Mouse (Mus musculus) ES-E14 (cell line): ENCODE data around the gene Fbxl8. TPM values are rescaled to one million over a fixed set of nuclear protein-coding genes. Genes with fewer than 3 reads are reported as not detected.
A peak's percentile ranks its signal among the peaks of the same experiment; 100 is the strongest.

Experiments
- DNase-seq: peaks from one replicate; pipeline ENCODE4 v3.0.0-alpha.2; 2013; ENCODE audit warnings: low read depth, low spot score
- H3K27ac ChIP-seq: 2 replicates; pipeline ENCODE4 v1.5.1; 2012; ENCODE audit warnings: low read depth, mild to moderate bottlenecking, low read length, moderate library complexity, mixed read lengths; ENCODE audit not compliant: poor library complexity, insufficient read depth, severe bottlenecking
- H3K36me3 ChIP-seq: 2 replicates; pipeline ENCODE4 v1.6.1; 2012; ENCODE audit warnings: mild to moderate bottlenecking, low read length, moderate library complexity, mixed read lengths; ENCODE audit not compliant: control insufficient read depth, poor library complexity, insufficient read depth, severe bottlenecking
- H3K4me1 ChIP-seq, 2 experiments: fragments of 150-350 bp in 1 of 2; sonication (generic) in 1 of 2; 2 replicates each; pipeline ENCODE4 v1.6.1; 2012; ENCODE audit warnings: low read length in 2 of 2, mild to moderate bottlenecking in 1 of 2, mixed read lengths in 1 of 2; ENCODE audit not compliant: control insufficient read depth in 2 of 2, insufficient read depth in 2 of 2, poor library complexity in 1 of 2
- H3K4me3 ChIP-seq, 2 experiments: fragments of 150-350 bp in 1 of 2; sonication (generic) in 1 of 2; 2 replicates each; pipeline ENCODE4 v1.5.1; 2012; ENCODE audit warnings: low read length in 2 of 2, low read depth in 1 of 2, mild to moderate bottlenecking in 1 of 2, mixed read lengths in 1 of 2; ENCODE audit not compliant: insufficient read depth in 1 of 2, poor library complexity in 1 of 2, severe bottlenecking in 1 of 2
- H3K9ac ChIP-seq: 2 replicates; pipeline ENCODE4 v1.6.1; 2012; ENCODE audit warnings: low read depth, mild to moderate bottlenecking, low read length, mixed read lengths; ENCODE audit not compliant: poor library complexity, insufficient read depth, severe bottlenecking
- H3K9me3 ChIP-seq: fragments of 150-350 bp; sonication (generic); 2 replicates; pipeline ENCODE4 v1.6.1; 2012; ENCODE audit warnings: low read depth, mild to moderate bottlenecking, low read length; ENCODE audit not compliant: control insufficient read depth, insufficient read depth
- CHD2 ChIP-seq: IDR thresholded peaks from 2 replicates; pipeline ENCODE4 v1.6.1; 2014; ENCODE audit warnings: mild to moderate bottlenecking, low read depth, low read length, inconsistent platforms
- HCFC1 ChIP-seq: IDR thresholded peaks from 2 replicates; pipeline ENCODE4 v1.6.1; 2012; ENCODE audit warnings: low read length, inconsistent platforms, borderline replicate concordance; ENCODE audit not compliant: insufficient read depth
- MAFK ChIP-seq: IDR thresholded peaks from 2 replicates; pipeline ENCODE4 v1.6.1; 2014; ENCODE audit warnings: mild to moderate bottlenecking, low read depth, low read length, inconsistent platforms; ENCODE audit not compliant: insufficient read depth
- ZC3H11A ChIP-seq: IDR thresholded peaks from 2 replicates; pipeline ENCODE4 v1.6.1; 2012; ENCODE audit warnings: low read depth, mild to moderate bottlenecking, inconsistent platforms, low read length, borderline replicate concordance
- ZNF384 ChIP-seq: IDR thresholded peaks from 2 replicates; pipeline ENCODE4 v1.6.1; 2012; ENCODE audit warnings: low read depth, low read length, inconsistent platforms
- in situ Hi-C, 2 experiments: fragments of 600-800 bp; cut with MboI; formaldehyde crosslinking; loops; one replicate each; pipeline ENCODE4 v1.15.1; 2025; ENCODE audit warnings: low sequenced_read_pairs in 2 of 2, inconsistent platforms in 1 of 2; ENCODE audit not compliant: unreplicated experiment in 2 of 2
- total RNA-seq: library from RNA; depleted of rRNA; stranded (reverse); fragments of 300-350 nt; gene quantifications from 2 replicates; pipeline ENCODE4 v1.2.3, GENCODE M21; 2012

Fbxl8 gene
- total RNA-seq, 1 experiment = 2.3 TPM

- Histone ChIP-seq H3K36me3 (no peaks in the 10 kb centered on the region), H3K4me1 (peaks cover 5 to 12% of the 10 kb centered on the region in 2 experiments; a peak in 2 of 4 replicates), H3K4me3 (peak overlapping the region; percentile 27 to 51), H3K9me3 (no peaks in the 10 kb centered on the region), H3K9ac (peak overlapping the region; percentile 17; the same call in 1 of the 2 replicates), H3K27ac (no peak overlapping the region)
- in situ Hi-C loops = no loop called here
- no peak for DNase-seq
- TF ChIP-seq MAFK = 0 out of 2 replicates have a peak, but pooled peaks have one; percentile 32
- no peak for TF ChIP-seq HCFC1
Observed at GRCm38 (mm10) chr8:105276292-105277120, 12.1 kb downstream of the Fbxl8 start.

DNA sequence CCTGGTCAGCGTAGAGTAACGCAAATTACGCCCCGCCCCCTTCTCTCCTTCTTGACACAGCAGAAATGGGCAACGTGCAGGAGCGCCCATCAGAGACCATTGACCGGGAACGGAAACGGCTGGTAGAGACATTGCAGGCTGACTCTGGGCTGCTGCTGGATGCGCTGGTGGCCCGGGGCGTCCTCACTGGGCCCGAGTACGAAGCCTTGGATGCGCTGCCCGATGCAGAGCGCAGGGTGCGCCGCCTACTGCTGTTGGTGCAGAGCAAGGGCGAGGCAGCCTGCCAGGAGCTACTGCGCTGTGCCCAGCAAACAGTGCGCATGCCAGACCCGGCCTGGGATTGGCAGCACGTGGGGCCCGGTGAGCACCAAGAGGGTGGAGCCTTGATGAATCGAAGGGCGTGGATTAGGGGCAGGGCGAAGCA is 14.5 kb downstream of the Fbxl8 start:
- no peak for DNase-seq
- Histone ChIP-seq H3K9me3 (no peaks in the 10 kb centered on the region), H3K27ac (no peak overlapping the region), H3K36me3 (no peaks in the 10 kb centered on the region; the same call in 1 of the 2 replicates), H3K4me3 (peak overlapping the region; percentile 23 to 54), H3K4me1 (peaks cover 5 to 20% of the 10 kb centered on the region in 2 experiments; a peak in 2 of 4 replicates), H3K9ac (no peak overlapping the region)
- TF ChIP-seq MAFK = no peak
- no peak for TF ChIP-seq HCFC1
- no peak for TF ChIP-seq ZC3H11A
- no peak for TF ChIP-seq CHD2
- TF ChIP-seq ZNF384 = no peak
- in situ Hi-C loops = no loop called here

DNA sequence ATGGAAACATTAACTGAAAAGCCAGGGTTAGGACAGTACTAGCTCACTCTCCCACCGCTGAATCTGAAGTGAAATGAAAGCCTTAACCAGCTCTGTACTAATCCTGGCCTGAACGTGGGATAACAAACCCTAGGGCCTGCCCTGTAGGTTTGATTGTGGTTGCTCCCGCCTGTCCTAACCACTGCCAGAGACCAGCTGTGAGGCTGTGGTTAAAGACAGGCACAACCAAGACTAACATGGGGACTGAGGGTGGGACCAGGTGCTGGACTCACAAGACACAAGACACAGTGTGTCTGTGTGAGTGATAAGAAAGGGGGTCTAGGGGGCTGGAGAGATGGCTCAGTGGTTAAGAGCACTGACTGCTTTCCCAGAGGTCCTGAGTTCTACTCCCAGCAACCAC is 16.1 kb downstream of the Fbxl8 start:
- in situ Hi-C loops = no loop called here
- TF ChIP-seq HCFC1 = no peak
- no peak for TF ChIP-seq MAFK
- no peak for TF ChIP-seq CHD2
- TF ChIP-seq ZC3H11A = no peak
- TF ChIP-seq ZNF384 = no peak
- Histone ChIP-seq H3K27ac (no peak overlapping the region), H3K9ac (no peak overlapping the region), H3K4me1 (peaks cover 5 to 20% of the 10 kb centered on the region in 2 experiments; a peak in 2 of 4 replicates), H3K4me3 (no peak overlapping the region), H3K36me3 (no peaks in the 10 kb centered on the region; the same call in 1 of the 2 replicates), H3K9me3 (no peaks in the 10 kb centered on the region)
- no peak for DNase-seq

- no peak overlapping the region for H3K4me3 ChIP-seq
- H3K9ac ChIP-seq = no peak overlapping the region
- TF ChIP-seq MAFK (no peak), ZNF384 (no peak), HCFC1 (no peak), CHD2 (no peak)
- in situ Hi-C loops = no loop called here
- no peaks in the 10 kb centered on the region; the same call in 1 of the 2 replicates for H3K36me3 ChIP-seq
- H3K27ac ChIP-seq = no peak overlapping the region
- no peak for DNase-seq
- no peaks in the 10 kb centered on the region for H3K9me3 ChIP-seq
- H3K4me1 ChIP-seq = peaks cover 1 to 18% of the 10 kb centered on the region in 2 experiments; a peak in 1 of 4 replicates
Observed at GRCm38 (mm10) chr8:105281821-105282220, 17.4 kb downstream of the Fbxl8 start.
